Mouse (Mus musculus): ENCODE results near the gene Prl3d3. TPM values are rescaled to one million over a fixed set of nuclear protein-coding genes. Genes with fewer than 3 reads are reported as not detected.
"Not testable (repeated sequence)": the region's sequence is repeated elsewhere in the genome, so short reads cannot be mapped to it uniquely, and the experiment has no call there.

Gene Prl3d3
- polyA plus RNA-seq (2014; fragmentation: Nextera tagmentation; extraction: Ambion mirVana): not detected in 2 replicates

GRCm38 (mm10) chr13:27156490-27156889, at the start of gene Prl3d3:
TSS of gene Prl3d3 (plus strand) at chr13:27156790.
- H3K27me3 ChIP-seq (ENCODE audit: control insufficient read depth, insufficient read depth, low read length); H3K9me3 ChIP-seq (ENCODE audit: control insufficient read depth, low read length); H3K27ac ChIP-seq (ENCODE audit: low read depth, low read length); H3K36me3 ChIP-seq (ENCODE audit: control insufficient read depth, insufficient read depth, low read length); H3K4me2 ChIP-seq (replicated peaks; ENCODE audit: low read depth, low read length); ATAC-seq (ENCODE audit: low FRiP score); H3K4me3 ChIP-seq (ENCODE audit: low read depth, low read length); H3K9ac ChIP-seq (ENCODE audit: low read depth, low read length); DNase-seq (ENCODE audit: low spot score); H3K4me1 ChIP-seq (replicated peaks; ENCODE audit: control insufficient read depth, insufficient read depth, low read length): not testable (repeated sequence)
- 43% methylated on average over 1 of the region's 3 CpGs for WGBS

GRCm38 (mm10) chr13:27121398-27121797, 35.2 kb upstream of the Prl3d3 start, which contains the start of gene Prl3d2:
TSS of gene Prl3d2 (plus strand) at chr13:27121698.
- 95% methylated on average over 4 of the region's 4 CpGs for WGBS

DNA sequence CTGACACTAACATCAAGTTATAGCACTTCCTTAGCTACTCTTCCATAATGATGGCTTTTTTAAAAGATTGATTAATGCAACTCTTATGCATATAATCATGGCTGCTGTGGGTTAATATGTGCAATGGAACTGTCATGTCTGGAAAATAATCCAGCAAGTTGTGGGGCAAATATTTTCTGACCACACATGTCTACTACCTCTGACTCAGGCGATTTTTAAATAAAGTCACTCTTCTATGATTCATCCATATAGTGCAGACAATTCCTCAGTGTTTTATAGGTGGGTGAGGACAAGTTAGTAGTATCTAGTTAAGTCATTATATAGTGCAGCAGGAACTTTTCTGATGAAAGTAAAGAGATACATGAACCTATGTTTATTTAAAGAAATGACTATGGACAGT, 8.3 kb upstream of the Prl3d3 start:
- Histone ChIP-seq H3K9me3 (ENCODE audit: control insufficient read depth, low read length) (no peaks in the 10 kb centered on the region), H3K4me2 (replicated peaks; ENCODE audit: low read depth, low read length) (no peak overlapping the region), H3K36me3 (ENCODE audit: control insufficient read depth, insufficient read depth, low read length) (no peaks in the 10 kb centered on the region), H3K4me3 (ENCODE audit: low read depth, low read length) (no peak overlapping the region), H3K4me1 (replicated peaks; ENCODE audit: control insufficient read depth, insufficient read depth, low read length) (no peaks in the 10 kb centered on the region), H3K27me3 (ENCODE audit: control insufficient read depth, insufficient read depth, low read length) (no peaks in the 10 kb centered on the region), H3K27ac (ENCODE audit: low read depth, low read length) (no peak overlapping the region), H3K9ac (ENCODE audit: low read depth, low read length) (no peak overlapping the region)
- DNase-seq (ENCODE audit: low spot score) (no peak), ATAC-seq (ENCODE audit: low FRiP score) (no peak)
- 62% methylated on average over 1 of the region's 1 CpGs for WGBS

More at GRCm38 (mm10) chr13:27121398-27121797, 35.2 kb upstream of the Prl3d3 start, which contains the start of gene Prl3d2:
- not testable (repeated sequence) for H3K4me3 ChIP-seq (ENCODE audit: low read depth, low read length); H3K9ac ChIP-seq (ENCODE audit: low read depth, low read length); H3K4me2 ChIP-seq (replicated peaks; ENCODE audit: low read depth, low read length); H3K27ac ChIP-seq (ENCODE audit: low read depth, low read length); ATAC-seq (ENCODE audit: low FRiP score); H3K27me3 ChIP-seq (ENCODE audit: control insufficient read depth, insufficient read depth, low read length); H3K9me3 ChIP-seq (ENCODE audit: control insufficient read depth, low read length); H3K36me3 ChIP-seq (ENCODE audit: control insufficient read depth, insufficient read depth, low read length); DNase-seq (ENCODE audit: low spot score); H3K4me1 ChIP-seq (replicated peaks; ENCODE audit: control insufficient read depth, insufficient read depth, low read length)

DNA sequence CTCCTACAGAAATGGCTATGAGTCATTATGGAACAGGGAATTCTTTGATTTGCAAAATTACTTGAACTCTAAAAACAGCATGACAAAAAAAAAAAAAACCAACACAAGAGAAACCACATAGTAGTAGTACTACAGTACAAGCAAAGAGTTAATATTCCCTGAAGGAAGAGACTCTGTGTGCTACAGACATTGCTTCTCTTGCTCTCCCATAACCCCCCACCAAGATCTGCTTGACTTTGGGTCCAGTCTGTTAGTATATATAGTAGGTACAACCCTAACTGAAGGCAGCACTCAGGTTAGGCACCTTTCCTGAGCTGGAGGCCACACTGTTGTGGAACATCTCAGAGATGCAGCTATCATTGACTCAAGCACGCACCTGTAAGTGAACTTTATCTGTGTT, 39.8 kb downstream of the Prl3d3 start, which contains the start of gene Prl3c1:
Prl3c1 (plus strand) TSS at position 301 of the 400 bp plus-strand sequence.
- DNase-seq (ENCODE audit: low spot score) (no peak), ATAC-seq (ENCODE audit: low FRiP score) (no peak)
- Histone ChIP-seq H3K9me3 (ENCODE audit: control insufficient read depth, low read length) (no peaks in the 10 kb centered on the region), H3K27ac (ENCODE audit: low read depth, low read length) (no peak within 1 kb of the TSS), H3K36me3 (ENCODE audit: control insufficient read depth, insufficient read depth, low read length) (no peaks in the 10 kb centered on the region), H3K4me1 (replicated peaks; ENCODE audit: control insufficient read depth, insufficient read depth, low read length) (no peaks in the 10 kb centered on the region), H3K9ac (ENCODE audit: low read depth, low read length) (no peak within 1 kb of the TSS), H3K4me3 (ENCODE audit: low read depth, low read length) (no peak within 1 kb of the TSS), H3K27me3 (ENCODE audit: control insufficient read depth, insufficient read depth, low read length) (no peaks in the 10 kb centered on the region), H3K4me2 (replicated peaks; ENCODE audit: low read depth, low read length) (no peak within 1 kb of the TSS)
- 84% methylated on average over 1 of the region's 1 CpGs for WGBS

Other genes with a start within 250 kb of the Prl3d3 start
- gene Prl, start 99.2 kb upstream of the Prl3d3 start, polyA plus RNA-seq (2014; fragmentation: Nextera tagmentation; extraction: Ambion mirVana): not detected in 2 replicates
- not detected in 2 replicates for gene Prl3d1, start 62.6 kb upstream of the Prl3d3 start, polyA plus RNA-seq (2014; fragmentation: Nextera tagmentation; extraction: Ambion mirVana)
- gene Prl3d2, start 35.1 kb upstream of the Prl3d3 start, polyA plus RNA-seq (2014; fragmentation: Nextera tagmentation; extraction: Ambion mirVana): not detected in 2 replicates
- not detected in 2 replicates for gene Prl3c1, start 39.9 kb downstream of the Prl3d3 start, polyA plus RNA-seq (2014; fragmentation: Nextera tagmentation; extraction: Ambion mirVana)
- 0.46 and 0.57 TPM in 2 replicates for gene Prl3b1, start 85.1 kb downstream of the Prl3d3 start, polyA plus RNA-seq (2014; fragmentation: Nextera tagmentation; extraction: Ambion mirVana)
- not detected in 2 replicates for gene Prl3a1, start 102.6 kb downstream of the Prl3d3 start, polyA plus RNA-seq (2014; fragmentation: Nextera tagmentation; extraction: Ambion mirVana)
- not detected in 2 replicates for gene Prl6a1, start 155.8 kb downstream of the Prl3d3 start, polyA plus RNA-seq (2014; fragmentation: Nextera tagmentation; extraction: Ambion mirVana)
- not detected in 2 replicates for gene Prl8a2, start 188.9 kb downstream of the Prl3d3 start, polyA plus RNA-seq (2014; fragmentation: Nextera tagmentation; extraction: Ambion mirVana)
- not detected in 2 replicates for gene Prl2b1, start 234.1 kb downstream of the Prl3d3 start, polyA plus RNA-seq (2014; fragmentation: Nextera tagmentation; extraction: Ambion mirVana)